Mouse (Mus musculus) layer of hippocampus, postnatal 36 days (tissue): Measurements from ENCODE around the gene Metap2. TPM values are rescaled to one million over a fixed set of nuclear protein-coding genes. Genes with fewer than 3 reads are reported as not detected.
A peak's percentile ranks its signal among the peaks of the same experiment; 100 is the strongest.

Experiments
- DNase-seq, 2 experiments: peaks; one replicate each; pipeline ENCODE4 v3.0.0; 2022
- total RNA-seq, 2 experiments: library from RNA; stranded (reverse); gene quantifications; 2 replicates each; pipeline ENCODE4 v1.2.3; 2021

Metap2 gene
- total RNA-seq: 100 to 1,000 TPM; 120 to 127 TPM

DNA sequence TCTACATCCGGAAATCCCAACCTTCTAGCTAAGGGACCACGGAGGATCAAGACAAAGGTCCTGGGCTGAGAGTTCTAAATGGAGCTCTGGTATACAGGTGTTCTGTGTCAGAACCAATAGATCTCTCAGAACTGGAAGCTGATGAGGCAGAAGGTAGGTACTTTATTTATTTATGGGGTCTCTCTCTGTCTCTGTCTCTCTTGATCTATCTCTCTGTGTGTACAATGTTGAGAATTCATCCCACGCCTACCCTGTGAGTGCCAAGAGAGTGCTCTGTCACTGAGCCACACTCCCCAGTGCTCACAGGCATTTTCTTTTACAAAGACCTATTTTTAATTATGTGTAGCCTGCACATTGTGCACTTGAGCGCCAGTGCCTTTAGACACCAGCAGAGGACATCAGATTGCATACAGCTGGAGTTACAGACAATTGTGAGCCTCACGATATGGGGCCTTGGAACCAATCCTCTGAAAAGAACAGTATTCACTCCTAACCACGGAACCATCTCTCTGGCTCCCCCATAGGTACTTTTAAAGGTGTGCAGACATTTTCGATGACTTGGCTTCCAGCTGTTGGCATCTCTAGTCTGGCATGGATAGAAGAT lies at the start of gene Metap2:
Metap2 (minus strand) TSS at position 51 of the 604 bp plus-strand sequence.
- DNase-seq: no peak

DNA sequence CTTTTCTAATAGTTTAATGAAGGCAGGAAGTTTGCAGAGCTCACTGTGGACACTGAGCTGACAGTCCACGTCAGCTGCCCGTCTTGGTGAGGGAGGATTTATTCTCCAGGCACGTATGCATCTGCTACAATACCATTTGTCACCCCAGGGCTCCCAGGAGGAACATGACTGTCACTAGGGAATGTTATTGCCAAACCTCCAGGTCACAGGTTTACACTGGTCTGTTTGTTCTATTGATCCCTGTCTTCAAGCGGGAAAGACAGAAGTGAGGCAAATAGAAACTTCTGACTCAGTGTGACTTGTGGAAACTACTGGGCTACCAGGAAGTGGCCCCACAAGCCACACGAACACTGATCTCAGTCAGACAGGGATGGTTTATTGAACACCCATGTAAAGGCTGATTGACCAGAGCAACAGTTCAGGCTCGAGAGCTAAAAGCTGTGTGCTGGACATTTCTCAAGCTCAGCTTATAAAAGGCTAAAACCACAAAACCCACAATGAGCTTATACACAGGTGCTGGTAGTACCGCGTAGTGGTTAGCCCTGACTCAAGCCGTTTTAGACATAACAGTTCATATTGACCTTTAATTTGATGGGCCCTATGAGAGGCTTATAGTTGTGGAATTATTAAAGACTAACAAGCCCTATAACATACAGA lies 49.1 kb upstream of the Metap2 start:
- no peak for DNase-seq

DNA sequence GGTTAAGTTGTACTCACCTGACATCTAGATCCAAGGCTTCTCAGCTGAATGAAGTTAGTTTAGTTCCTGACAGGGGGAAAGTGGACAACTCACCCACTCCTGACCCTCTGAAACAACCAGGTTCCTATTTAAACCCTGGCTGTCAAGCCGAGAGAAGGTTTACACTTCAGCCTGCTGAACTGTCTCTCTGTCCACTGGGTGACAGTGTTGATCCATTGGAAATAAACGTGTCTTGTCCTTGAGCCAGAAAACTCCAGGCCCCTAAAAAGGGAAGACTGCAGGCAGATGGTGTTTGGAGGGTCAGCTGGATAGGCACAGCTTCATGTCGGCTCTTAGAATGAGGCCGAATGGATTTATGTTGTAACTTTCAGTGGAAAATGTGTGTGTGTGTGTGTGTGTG lies 48.5 kb upstream of the Metap2 start:
- peak; percentile 13 to 14 for DNase-seq

DNA sequence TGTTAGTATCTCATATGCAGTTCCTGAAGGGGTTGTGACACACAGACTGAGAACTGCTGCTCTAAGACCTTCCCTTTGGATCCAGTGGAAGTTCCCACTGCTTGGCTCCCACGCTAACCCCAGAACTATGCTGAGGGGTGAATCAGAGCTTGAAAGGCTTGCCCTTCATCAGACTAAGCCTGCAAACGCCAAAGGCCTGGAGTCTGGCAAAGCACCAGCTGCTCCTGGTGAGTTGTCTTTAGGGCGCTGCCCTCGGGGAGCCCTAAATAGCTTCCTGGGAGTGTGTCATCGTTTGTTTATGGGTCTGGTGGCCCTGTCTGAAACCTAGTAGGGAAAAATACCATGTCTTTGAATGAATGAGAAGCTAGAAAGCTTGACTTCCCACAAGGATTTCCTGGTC lies 47.3 kb upstream of the Metap2 start:
- DNase-seq: no peak

DNA sequence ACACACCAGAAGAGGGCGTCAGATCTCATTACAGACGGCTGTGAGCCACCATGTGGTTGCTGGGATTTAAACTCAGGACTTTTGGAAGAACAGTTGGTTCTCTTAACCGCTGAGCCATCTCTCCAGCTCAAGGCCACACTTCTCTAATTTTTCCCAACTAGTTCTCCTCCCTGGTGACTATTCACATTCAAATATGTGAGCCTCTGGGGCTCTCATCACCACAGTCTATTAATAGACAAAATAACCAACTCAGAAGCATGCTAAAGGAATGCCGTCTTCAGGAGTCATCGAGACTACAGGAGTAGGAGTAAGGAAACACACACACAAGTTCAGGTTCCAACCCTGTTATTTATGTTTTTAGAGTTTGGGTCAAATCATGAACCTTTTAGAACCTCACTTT lies 43.4 kb upstream of the Metap2 start:
- DNase-seq: no peak

DNA sequence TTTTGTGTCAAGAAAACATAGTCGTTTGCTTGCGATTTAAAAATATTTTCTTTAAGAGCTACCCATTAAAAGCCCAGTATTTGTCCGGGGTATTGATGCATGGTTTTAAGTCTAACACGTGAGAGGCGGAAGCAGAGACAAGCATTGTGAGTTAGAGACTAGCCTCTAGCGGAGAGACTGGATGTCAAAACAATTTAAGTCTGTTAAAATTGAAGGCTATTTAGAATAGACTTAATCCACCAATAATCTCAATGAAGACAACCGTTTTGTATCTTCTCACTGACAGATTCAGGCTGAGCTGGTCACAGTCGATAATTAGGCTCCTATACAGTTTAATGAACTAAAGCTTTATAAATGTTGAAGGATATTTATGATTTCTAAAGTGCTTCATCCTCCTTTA lies 42.8 kb upstream of the Metap2 start:
- no peak for DNase-seq

DNA sequence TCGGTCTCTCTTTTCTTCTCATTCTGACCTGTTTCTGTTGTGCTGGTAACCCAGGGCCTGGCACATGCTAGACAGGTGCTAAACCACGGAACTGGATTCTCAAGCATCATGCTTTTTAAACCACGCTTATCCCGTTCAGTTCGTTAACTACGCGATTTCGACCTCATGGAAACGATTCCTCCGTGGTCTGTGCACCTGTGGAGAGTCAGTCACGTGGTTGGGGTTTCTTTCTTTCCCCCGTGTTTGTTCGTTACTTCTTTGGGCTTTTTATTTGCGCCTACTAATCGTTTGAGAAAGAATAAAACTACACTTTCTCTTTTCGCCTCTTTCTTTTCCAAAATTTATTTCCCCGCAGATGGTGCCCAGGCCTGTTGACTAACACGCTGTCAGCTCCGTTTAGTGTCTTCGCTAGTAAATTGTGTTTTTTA lies 42.0 kb upstream of the Metap2 start:
- no peak for DNase-seq

DNA sequence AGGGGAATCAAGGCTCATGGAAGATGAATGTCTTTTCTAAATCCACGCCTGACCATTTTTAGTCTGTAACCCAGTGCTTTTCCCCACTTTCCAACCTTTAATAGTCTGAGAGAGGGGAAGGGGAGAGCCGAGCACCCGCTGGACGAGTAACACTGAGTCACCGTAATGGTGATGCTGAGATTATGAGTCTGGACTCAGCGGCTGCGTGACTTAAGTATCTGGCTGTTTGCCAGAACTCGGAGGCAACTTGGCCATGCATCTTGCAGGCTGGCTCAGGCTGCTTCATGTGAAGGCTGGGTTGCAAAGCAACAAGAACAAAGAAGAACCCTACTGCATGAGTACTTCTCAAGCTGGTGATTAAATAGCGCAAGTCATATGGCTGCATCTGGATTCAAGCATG lies 37.1 kb upstream of the Metap2 start:
- DNase-seq: peak in 1 of 2 experiments; percentile 16

DNA sequence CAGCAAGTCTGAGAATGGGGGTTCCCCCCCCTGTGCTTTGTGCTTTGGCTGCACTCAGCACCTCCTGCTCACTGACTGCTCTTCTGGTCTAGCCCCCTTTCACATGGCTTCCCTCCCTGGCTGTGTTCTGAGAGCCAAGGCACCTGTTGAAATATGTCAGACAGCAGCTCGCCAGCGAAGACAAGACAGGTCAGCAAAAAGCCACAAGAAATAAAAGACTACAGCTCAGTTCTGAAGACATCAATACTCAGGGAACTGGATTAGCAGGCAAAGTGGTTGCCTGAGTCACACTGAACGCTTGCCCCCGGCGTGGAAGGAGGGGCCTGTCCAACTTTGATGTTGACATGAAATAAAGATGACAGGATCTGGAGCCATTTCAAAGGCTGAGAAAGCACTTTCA lies 36.0 kb upstream of the Metap2 start:
- DNase-seq: no peak

DNA sequence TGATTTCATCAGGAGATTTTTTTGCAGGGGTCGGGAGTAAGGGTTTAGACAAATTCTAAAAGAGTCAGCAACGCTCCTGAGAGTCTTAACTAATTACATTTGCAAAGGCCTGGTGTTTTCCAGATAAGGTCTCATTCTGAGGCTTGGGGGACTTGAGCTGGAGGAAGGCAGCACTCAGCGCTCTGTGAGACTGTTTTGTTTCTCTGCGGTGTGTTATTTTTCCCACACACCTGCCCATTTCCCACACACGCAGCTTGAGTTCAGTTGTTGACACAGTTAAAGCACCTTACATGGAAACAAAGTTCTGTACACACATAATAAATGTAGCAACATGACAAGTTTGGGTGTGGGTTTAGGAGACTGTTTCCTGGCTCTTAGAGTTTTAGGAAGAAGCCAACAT lies 35.1 kb upstream of the Metap2 start:
- DNase-seq: no peak

DNA sequence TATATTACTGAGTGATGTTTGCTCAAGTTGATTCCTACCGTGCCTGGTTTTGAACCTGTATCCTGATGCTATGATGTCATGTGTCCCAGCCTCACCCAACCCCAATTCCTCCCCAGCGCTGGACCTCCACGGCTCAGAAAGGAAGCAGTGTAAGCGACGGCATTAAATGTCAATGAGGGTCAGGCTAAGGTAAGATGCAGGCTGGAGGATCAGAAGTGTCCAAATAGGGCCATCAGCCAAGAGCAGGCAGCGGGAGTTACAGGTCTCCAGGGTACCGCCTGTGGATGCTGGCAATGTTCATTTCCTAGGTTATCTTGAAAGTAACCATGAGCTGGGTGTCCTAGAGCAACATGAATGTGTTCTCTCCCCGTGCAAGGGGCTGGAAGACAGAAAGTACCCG lies 34.5 kb upstream of the Metap2 start:
- no peak for DNase-seq

DNA sequence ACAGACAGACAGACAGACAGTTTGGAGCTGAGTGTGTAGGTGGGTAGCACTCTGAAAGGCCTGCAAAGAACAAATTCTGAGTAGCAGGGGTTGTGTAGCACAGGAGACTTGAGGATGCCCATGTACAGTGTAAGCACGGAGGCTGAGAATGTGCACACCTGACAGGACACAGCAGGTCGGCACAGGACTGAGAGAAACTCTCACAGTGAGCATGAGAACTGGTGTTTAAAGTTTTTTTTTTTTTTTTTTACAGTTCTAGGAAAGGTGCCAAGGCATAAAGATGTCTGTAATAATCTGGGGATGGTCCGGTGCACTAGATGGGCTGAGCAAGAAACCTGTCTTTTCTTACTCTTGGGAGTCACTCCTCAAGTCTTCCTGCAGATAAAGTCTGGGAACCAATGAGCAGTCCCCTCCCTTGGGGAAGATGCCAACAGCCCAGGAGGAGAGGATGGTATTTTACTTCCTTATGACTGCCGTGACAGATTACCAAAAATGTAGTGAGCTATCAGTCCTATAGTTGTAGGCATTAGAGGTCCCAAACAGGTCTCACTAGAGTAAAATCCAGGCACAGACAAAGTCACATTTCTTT lies 33.4 kb upstream of the Metap2 start:
- no peak for DNase-seq

DNA sequence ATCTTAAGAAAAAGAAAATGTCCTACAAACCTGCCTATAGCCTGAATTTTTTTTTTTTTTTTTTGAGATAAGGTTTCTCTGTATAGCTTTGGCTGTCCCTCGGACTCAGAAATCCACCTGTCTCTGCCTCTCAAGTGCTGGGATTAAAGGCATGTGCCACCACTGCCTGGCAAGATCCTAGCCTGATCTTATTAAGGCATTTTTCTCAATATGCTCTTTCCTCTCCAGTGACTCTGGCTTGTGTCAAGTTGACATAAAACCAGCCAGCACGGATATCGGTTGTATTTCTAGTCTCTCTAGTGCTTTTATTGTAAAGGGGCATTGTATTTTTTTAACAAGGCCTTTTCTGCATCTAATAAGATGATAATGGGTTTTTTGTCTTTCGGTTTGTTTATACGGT lies 27.8 kb upstream of the Metap2 start:
- no peak for DNase-seq

DNA sequence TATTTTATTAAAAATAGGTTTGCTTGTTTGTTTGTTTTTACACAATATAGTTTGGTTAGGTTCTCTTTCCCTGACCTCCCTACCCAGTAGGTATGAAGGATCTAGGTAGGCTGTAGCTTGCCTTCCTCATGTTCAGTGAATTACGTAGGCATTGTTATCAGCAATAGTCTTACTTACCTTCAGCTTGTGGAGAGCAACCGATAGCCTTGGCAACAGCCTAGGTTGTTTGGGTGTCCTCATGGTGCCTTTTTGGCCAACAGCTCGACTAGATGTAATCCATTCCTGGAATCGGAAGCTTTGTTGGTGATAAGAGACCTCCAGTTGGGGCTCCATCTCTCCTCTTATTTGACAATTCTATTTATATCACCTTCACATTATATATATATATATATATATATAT lies 24.3 kb upstream of the Metap2 start:
- DNase-seq: no peak

DNA sequence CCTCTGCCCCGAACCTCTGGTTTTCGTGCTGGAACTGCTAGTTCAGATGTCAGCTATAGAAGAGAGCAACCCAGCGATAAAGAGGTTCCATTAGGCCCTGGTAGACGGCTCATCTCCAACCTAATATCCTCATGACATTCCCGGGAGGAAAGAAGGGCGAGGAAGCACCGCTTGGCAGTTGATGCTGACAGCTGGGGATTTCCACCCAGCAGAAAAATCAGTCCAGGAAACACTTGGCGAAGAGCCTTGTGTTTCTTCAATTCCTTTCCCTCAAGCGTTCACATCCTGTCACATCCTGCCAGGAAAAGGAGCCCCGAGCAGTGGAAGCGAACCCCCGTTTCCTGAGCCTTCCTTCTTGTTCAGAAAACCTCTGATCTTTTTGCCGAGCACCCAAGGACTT lies 22.3 kb upstream of the Metap2 start:
- peak in 1 of 2 experiments; percentile 13 for DNase-seq

DNA sequence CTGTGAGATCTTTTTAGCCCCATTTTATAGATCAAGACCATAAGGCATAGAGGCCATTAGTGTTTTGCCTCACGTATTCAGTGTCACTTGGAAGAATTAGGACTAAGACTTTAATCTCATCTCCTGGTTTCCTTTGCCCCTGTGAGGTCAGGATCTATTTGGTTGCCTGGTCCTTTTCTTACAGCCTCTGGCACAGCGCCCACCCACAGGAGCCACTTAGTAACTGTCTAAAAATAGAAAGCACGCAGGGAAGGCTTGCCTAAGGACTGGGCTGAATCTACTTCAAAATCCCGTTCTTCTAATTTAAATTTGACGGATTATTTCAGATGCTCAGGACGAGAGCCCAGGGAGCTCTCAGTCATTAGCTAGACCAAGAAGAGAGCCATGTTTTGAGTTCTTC lies 21.8 kb upstream of the Metap2 start:
- no peak for DNase-seq

DNA sequence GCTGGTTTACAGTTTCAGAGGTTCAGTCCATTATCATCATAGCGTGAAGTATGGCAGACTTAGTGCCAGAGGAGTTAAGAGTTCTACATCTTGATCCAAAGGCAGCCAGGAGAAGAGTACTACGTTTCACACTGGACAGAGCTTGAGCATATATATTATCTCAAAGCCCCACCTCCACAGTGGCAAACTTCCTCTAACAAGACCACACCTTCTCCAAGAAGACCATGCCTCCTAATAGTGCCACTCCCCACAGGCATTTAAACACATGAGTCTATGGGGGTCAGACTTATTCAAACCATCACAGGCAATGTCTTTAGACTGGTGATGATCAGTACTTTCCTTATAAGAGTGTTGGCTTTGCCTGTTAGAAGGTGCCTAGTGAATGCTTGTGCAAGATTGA lies 21.2 kb upstream of the Metap2 start:
- no peak for DNase-seq

DNA sequence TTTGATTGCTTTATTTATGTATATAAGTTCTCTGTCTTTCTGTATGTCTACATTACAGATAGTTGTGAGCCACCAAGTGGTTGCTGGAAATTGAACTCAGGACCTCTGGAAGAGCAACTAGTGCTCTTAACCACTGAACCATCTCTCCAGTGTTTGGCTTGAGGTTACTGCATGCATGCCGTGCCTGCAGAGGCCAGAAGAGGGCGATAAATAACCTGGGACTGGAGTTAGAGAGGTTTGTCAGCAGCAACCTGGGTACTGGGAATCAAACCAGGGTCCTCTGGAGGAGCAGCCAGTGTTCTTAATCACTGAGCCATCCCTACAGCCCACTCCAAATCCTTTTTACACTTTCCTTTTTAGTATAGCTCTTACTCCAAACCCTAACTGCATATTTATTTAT lies 19.9 kb upstream of the Metap2 start:
- DNase-seq: no peak

DNA sequence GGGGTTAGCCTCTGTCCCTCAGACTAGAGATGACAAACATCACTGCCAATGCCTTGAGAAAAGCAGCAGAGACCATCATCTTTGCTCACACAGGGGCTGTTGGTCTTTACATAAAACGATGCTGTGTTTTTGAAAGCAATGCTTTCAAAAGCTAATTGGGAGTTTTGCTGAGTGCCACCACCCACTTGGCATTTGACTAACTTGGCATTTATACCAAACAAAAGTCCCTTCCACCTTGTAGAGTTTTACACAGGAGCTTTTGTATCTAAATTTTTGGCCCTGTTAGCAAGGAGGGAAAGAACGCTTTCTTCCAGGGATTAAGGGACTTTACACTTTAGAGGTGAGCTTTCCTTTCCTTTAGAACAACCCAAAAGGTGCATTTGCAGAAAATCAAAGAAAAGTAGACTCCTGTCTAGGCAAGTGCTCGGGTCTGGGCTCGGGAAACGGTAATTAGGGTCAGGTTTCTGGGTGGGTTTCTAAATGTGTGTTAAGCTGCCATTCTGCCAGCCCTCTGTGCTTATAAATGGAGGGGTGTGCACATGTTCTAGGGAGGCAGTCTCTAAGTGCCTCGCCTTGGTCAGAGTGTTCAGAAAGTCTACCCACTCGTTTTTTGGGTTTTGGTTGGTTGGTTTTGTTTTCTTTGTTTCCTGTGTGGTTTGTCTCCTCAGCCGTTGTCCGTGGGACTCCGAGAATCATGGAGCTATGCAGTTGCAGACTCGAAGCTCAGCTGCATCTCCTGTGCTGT lies 18.8 kb upstream of the Metap2 start:
- no peak for DNase-seq

DNA sequence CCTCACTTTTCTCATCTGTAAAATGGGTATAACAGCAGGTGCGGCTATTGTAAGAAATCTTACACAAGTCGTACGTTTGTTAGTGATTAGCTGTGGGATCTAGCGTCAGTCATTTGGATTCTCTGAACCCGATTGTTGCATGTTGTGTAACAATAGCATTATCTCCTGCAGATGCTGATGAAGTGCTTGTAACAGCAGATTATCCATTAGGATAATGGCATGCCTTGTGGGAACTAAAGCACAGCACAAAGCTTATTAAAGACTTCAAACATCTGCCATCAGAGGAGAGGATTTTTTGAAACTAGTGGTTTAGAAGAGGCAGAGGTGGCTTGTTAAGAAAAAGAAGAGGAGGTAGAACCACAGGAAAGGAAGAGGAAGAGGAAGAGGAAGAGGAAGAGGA lies 16.6 kb upstream of the Metap2 start:
- DNase-seq: no peak

DNA sequence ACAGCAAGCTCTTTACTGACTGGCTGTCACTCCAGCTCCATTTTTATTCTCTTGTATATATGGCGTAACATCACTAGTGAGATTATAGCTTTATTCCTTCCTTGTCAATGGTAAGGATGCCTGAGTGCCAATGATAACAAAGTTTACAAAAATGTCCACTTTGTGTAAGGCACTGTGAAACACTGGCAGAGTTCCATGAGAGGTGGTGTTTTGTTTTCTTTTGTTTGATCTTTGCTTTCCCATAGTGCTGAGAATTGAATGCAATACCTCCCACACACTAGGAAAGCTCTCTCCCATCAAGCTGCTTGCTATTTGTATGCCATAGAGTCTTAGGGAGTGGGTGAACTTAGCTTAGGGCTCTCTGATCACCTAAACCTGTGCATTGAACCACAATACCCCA lies 16.0 kb upstream of the Metap2 start:
- DNase-seq: no peak

DNA sequence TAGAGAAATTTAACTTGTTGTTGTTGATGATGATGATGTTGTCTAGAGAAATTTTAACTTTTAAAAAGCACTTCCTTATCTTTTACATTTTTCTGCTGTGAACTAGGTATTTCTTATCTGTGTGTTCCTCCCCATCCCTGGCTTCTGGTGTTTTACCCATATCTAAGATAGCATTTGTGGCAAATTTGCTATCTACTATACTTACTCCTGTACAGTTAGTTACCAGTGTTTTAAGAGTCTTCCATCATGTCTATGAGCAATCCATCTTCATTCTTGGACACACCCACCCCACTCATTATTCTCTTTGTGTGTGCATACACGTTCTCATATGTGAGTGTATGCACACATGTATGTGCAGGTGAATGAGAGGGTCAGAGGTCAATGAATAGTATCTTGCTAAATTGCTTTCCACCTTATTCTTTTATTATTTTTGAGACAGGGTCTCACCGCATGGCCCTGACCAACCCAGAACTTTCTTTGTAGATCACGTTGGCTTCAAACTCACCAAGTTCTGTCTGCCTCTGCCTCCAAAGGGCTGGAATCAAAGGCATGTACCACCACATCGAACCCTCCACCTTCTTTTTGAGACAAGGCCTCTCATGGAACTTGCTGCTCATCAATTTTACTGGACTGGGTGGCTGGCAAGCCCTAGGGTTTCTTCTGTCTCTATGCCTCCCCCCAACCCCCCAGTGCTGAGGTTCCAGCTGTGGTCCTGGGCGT lies 15.4 kb upstream of the Metap2 start:
- DNase-seq: no peak

DNA sequence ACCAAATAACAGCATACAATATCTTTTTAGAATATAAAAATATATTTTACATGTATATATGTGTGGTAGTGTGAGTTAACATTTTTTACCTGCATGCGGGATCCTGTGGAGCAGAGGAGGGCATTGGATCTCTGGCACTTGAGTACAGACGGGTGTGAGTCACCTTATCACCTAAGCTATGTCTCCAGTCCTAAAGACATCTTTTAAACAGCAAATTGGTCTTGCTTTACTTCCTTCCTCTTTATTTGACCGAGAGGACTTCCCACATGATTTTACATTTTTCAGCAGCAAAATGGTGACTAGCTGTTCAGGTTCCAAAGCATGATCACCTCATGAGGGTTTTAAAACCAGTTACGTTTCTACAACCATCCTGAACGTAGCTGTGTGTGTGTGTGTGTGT lies 14.4 kb upstream of the Metap2 start:
- DNase-seq: no peak
